8 mouse cellular contexts compared by ENCODE assay signal in genomic region chr19:8919684-8920072, GRCm38 (mm10). TPM values are rescaled to one million over a fixed set of nuclear protein-coding genes. Genes with fewer than 3 reads are reported as not detected.
DNase-seq lines count a peak whose midpoint lies in the region; ATAC-seq and TF ChIP-seq lines count a peak whose summit lies in the region.

No protein-coding gene starts in this region.

- H3K36me3 ChIP-seq in kidney, embryonic 14.5 days (ENCODE audit: control insufficient read depth, insufficient read depth, low read length) = peaks cover 32% of the 10 kb centered on the region
- peaks cover 24% of the 10 kb centered on the region for H3K36me3 ChIP-seq in hindbrain, embryonic 15.5 days
- peaks cover 16% of the 10 kb centered on the region for H3K36me3 ChIP-seq in midbrain, embryonic 16.5 days (ENCODE audit: control insufficient read depth, insufficient read depth, low read length)

- DNase-seq in kidney, adult 9 months = no peak
- no peak for DNase-seq in adrenal gland, adult 18-20 months (ENCODE audit: low spot score in 2 of 2)
- no peak for DNase-seq in layer of hippocampus, adult 11-12 months (ENCODE audit: low spot score)
- no peak for DNase-seq in frontal cortex, postnatal 14 days (ENCODE audit: low spot score in 2 of 2)

- H3K9me3 ChIP-seq in kidney, embryonic 14.5 days (ENCODE audit: control insufficient read depth, low read length) = no peaks in the 10 kb centered on the region
- no peaks in the 10 kb centered on the region for H3K9me3 ChIP-seq in hindbrain, embryonic 15.5 days
- H3K9me3 ChIP-seq in midbrain, embryonic 16.5 days (replicated peaks; ENCODE audit: control insufficient read depth, low read length, poor library complexity, severe bottlenecking) = no peaks in the 10 kb centered on the region

- H3K27me3 ChIP-seq in kidney, embryonic 14.5 days (ENCODE audit: control insufficient read depth, insufficient read depth, low read length) = no peaks in the 10 kb centered on the region
- no peaks in the 10 kb centered on the region for H3K27me3 ChIP-seq in hindbrain, embryonic 15.5 days
- H3K27me3 ChIP-seq in midbrain, embryonic 16.5 days (ENCODE audit: control insufficient read depth, insufficient read depth, low read depth, low read length) = no peaks in the 10 kb centered on the region

- WGBS in kidney, embryonic 14.5 days = 63% methylated on average over 6 of the region's 6 CpGs
- 75% methylated on average over 6 of the region's 6 CpGs for WGBS in hindbrain, embryonic 15.5 days
- 69% methylated on average over 6 of the region's 6 CpGs for WGBS in midbrain, embryonic 16.5 days

- H3K4me1 ChIP-seq in kidney, embryonic 14.5 days (ENCODE audit: control insufficient read depth, insufficient read depth, low read length) = peaks cover 10% of the 10 kb centered on the region; the same call in 1 of the 2 replicates
- H3K4me1 ChIP-seq in bone marrow macrophage, adult 2 months (ENCODE audit: control insufficient read depth, insufficient read depth, low read length) = peaks cover 15% of the 10 kb centered on the region
- H3K4me1 ChIP-seq in hindbrain, embryonic 15.5 days (replicated peaks) = peaks cover 21% of the 10 kb centered on the region
- H3K4me1 ChIP-seq in midbrain, embryonic 16.5 days (ENCODE audit: control insufficient read depth, insufficient read depth, low read length) = peaks cover 11% of the 10 kb centered on the region

- TF ChIP-seq POLR2A in bone marrow macrophage, adult 2 months (IDR thresholded peaks at IDR 0.05; ENCODE audit: borderline replicate concordance, low read depth, low read length) = no peak

- TF ChIP-seq CTCF in bone marrow macrophage, adult 2 months (IDR thresholded peaks at IDR 0.05; ENCODE audit: low read depth, low read length) = no peak

- H3K4me3 ChIP-seq in kidney, embryonic 14.5 days (ENCODE audit: low read length) = peak overlapping the region; percentile 72; the same call in 1 of the 2 replicates
- peak overlapping the region; percentile 36; the same call in 1 of the 2 replicates for H3K4me3 ChIP-seq in bone marrow macrophage, adult 2 months (ENCODE audit: insufficient read depth, low read length)
- H3K4me3 ChIP-seq in hindbrain, embryonic 15.5 days = peak overlapping the region; percentile 99
- H3K4me3 ChIP-seq in midbrain, embryonic 16.5 days (ENCODE audit: low read depth, low read length) = peak overlapping the region; percentile 75

- H3K27ac ChIP-seq in kidney, embryonic 14.5 days (ENCODE audit: low read depth, low read length) = peak overlapping the region; percentile 82
- peak overlapping the region; percentile 66; the same call in 1 of the 2 replicates for H3K27ac ChIP-seq in bone marrow macrophage, adult 2 months (ENCODE audit: insufficient read depth, low read depth, low read length)
- peak overlapping the region; percentile 93 for H3K27ac ChIP-seq in hindbrain, embryonic 15.5 days (replicated peaks)
- peak overlapping the region; percentile 81 for H3K27ac ChIP-seq in midbrain, embryonic 16.5 days (ENCODE audit: low read length)

- ATAC-seq in kidney, embryonic 14.5 days (ENCODE audit: low FRiP score, low TSS enrichment) = no peak; the same call in 1 of the 2 replicates
- ATAC-seq in hindbrain, embryonic 15.5 days (ENCODE audit: low FRiP score, low read depth) = no peak
- ATAC-seq in midbrain, embryonic 16.5 days = no peak; the same call in 1 of the 2 replicates

- H3K9ac ChIP-seq in kidney, embryonic 14.5 days (ENCODE audit: low read depth, low read length) = peak overlapping the region; percentile 68; the same call in 1 of the 2 replicates
- peak overlapping the region; percentile 82 for H3K9ac ChIP-seq in hindbrain, embryonic 15.5 days
- H3K9ac ChIP-seq in midbrain, embryonic 16.5 days (ENCODE audit: low read depth, low read length) = no peak overlapping the region; the same call in 1 of the 2 replicates

- H3K4me2 ChIP-seq in kidney, embryonic 14.5 days (replicated peaks; ENCODE audit: low read depth, low read length) = peak overlapping the region; percentile 68
- peak overlapping the region; percentile 83 for H3K4me2 ChIP-seq in hindbrain, embryonic 15.5 days
- peak overlapping the region; percentile 88 for H3K4me2 ChIP-seq in midbrain, embryonic 16.5 days (ENCODE audit: low read length)

RNA-seq across cellular contexts. Expression of gene B3gat3, which starts 0.5 kb away (rescaled TPM):
- 33.5 and 38.8 TPM in 2 replicates for polyA plus RNA-seq in kidney, embryonic 14.5 days (2014; fragmentation: Nextera tagmentation; extraction: Ambion mirVana)
- polyA plus RNA-seq in bone marrow macrophage, adult 2 months (2012; ENCODE audit: insufficient read depth, insufficient read length, missing spikeins) = 35.5 and 40.8 TPM in 2 replicates
- 94.3 and 98.1 TPM in 2 replicates for polyA plus RNA-seq in hindbrain, embryonic 15.5 days (2015; fragmentation: Nextera tagmentation; extraction: Ambion mirVana)
- polyA plus RNA-seq in midbrain, embryonic 16.5 days (2015; fragmentation: Nextera tagmentation; extraction: Ambion mirVana) = 87.8 and 95.7 TPM in 2 replicates
- 10 to 100 TPM; 60.5 to 65.7 TPM for total RNA-seq in adrenal gland, adult 18-20 months (2021)

RNA-seq across cellular contexts. Expression of gene Rom1, which starts 9.5 kb away (rescaled TPM):
- polyA plus RNA-seq in kidney, embryonic 14.5 days (2014; fragmentation: Nextera tagmentation; extraction: Ambion mirVana) = 1.2 and 2.0 TPM in 2 replicates
- 2.5 and 3.6 TPM in 2 replicates for polyA plus RNA-seq in bone marrow macrophage, adult 2 months (2012; ENCODE audit: insufficient read depth, insufficient read length, missing spikeins)
- polyA plus RNA-seq in hindbrain, embryonic 15.5 days (2015; fragmentation: Nextera tagmentation; extraction: Ambion mirVana) = 2.7 and 3.1 TPM in 2 replicates
- 1.4 and 2.2 TPM in 2 replicates for polyA plus RNA-seq in midbrain, embryonic 16.5 days (2015; fragmentation: Nextera tagmentation; extraction: Ambion mirVana)
- total RNA-seq in adrenal gland, adult 18-20 months (2021) = 10 to 100 TPM; 29.8 to 49.2 TPM

RNA-seq across cellular contexts. Expression of gene Eml3, which starts 9.7 kb away (rescaled TPM):
- polyA plus RNA-seq in kidney, embryonic 14.5 days (2014; fragmentation: Nextera tagmentation; extraction: Ambion mirVana) = 17.6 and 18.7 TPM in 2 replicates
- 33.1 and 33.7 TPM in 2 replicates for polyA plus RNA-seq in bone marrow macrophage, adult 2 months (2012; ENCODE audit: insufficient read depth, insufficient read length, missing spikeins)
- polyA plus RNA-seq in hindbrain, embryonic 15.5 days (2015; fragmentation: Nextera tagmentation; extraction: Ambion mirVana) = 9.9 and 12.8 TPM in 2 replicates
- 8.6 and 9.1 TPM in 2 replicates for polyA plus RNA-seq in midbrain, embryonic 16.5 days (2015; fragmentation: Nextera tagmentation; extraction: Ambion mirVana)
- 10 to 100 TPM; 41.5 to 59.5 TPM for total RNA-seq in adrenal gland, adult 18-20 months (2021)

RNA-seq across cellular contexts. Expression of gene Ganab, which starts 21.8 kb away (rescaled TPM):
- polyA plus RNA-seq in kidney, embryonic 14.5 days (2014; fragmentation: Nextera tagmentation; extraction: Ambion mirVana) = 67.1 and 114 TPM in 2 replicates
- 82.5 and 91.3 TPM in 2 replicates for polyA plus RNA-seq in bone marrow macrophage, adult 2 months (2012; ENCODE audit: insufficient read depth, insufficient read length, missing spikeins)
- 83.0 and 84.9 TPM in 2 replicates for polyA plus RNA-seq in hindbrain, embryonic 15.5 days (2015; fragmentation: Nextera tagmentation; extraction: Ambion mirVana)
- polyA plus RNA-seq in midbrain, embryonic 16.5 days (2015; fragmentation: Nextera tagmentation; extraction: Ambion mirVana) = 76.8 and 84.0 TPM in 2 replicates
- 100 to 1,000 TPM; 163 to 212 TPM for total RNA-seq in adrenal gland, adult 18-20 months (2021)

RNA-seq across cellular contexts. Expression of gene Mta2, which starts 22.0 kb away (rescaled TPM):
- 45.3 and 67.2 TPM in 2 replicates for polyA plus RNA-seq in kidney, embryonic 14.5 days (2014; fragmentation: Nextera tagmentation; extraction: Ambion mirVana)
- 78.6 and 81.2 TPM in 2 replicates for polyA plus RNA-seq in bone marrow macrophage, adult 2 months (2012; ENCODE audit: insufficient read depth, insufficient read length, missing spikeins)
- 103 and 109 TPM in 2 replicates for polyA plus RNA-seq in hindbrain, embryonic 15.5 days (2015; fragmentation: Nextera tagmentation; extraction: Ambion mirVana)
- polyA plus RNA-seq in midbrain, embryonic 16.5 days (2015; fragmentation: Nextera tagmentation; extraction: Ambion mirVana) = 108 and 121 TPM in 2 replicates
- total RNA-seq in adrenal gland, adult 18-20 months (2021) = 10 to 100 TPM; 81.1 to 89.8 TPM

Comparison
In these comparisons a context has a peak if more than half of its experiments do, and no peak if none do; other contexts are left out.
1. H3K4me3 ChIP-seq: peak in every context shown above with its lines; median percentile 99 in hindbrain, embryonic 15.5 days; 75 in midbrain, embryonic 16.5 days; 72 in kidney, embryonic 14.5 days; 36 in bone marrow macrophage, adult 2 months.